Mouse (Mus musculus): ENCODE data around the gene Ywhae.

DNA sequence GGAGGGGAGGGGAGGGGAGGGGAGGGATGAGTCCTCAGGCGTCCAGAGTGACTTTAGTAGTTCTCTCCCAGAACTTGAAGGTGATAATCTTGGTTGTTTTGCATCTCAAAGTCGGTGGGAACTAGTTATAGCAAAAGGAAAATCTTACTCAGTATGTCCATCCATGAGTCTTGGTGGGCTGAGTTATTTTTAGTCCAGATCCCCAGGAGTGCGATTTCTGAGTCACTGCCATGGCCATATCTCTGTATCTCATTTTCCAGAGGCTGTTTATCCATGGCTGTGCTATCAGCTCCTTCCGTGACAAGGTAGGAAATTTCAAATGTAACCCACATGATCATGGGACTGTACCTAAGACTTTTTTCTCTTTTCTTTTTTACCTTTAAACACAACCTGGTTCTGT lies 10.3 kb upstream of the Ywhae start:
- TF ChIP-seq GATA1 (IDR thresholded peaks at IDR 0.05; ENCODE audit: low read length): no peak
- no peak for TF ChIP-seq TAL1 (IDR thresholded peaks at IDR 0.05; ENCODE audit: low read length)

All from erythroblast, embryonic 14.5 days (primary cell).